Mouse (Mus musculus) MEL (cell line): ENCODE results near the gene Ccdc88c. TPM values are rescaled to one million over a fixed set of nuclear protein-coding genes. Genes with fewer than 3 reads are reported as not detected.

Experiments used
- DNase-seq: peaks from one replicate; pipeline ENCODE4 v3.0.0; 2011; ENCODE audit warnings: low read depth, low spot score
- H3K27ac ChIP-seq: 2 replicates; pipeline ENCODE4 v1.5.1; 2012; ENCODE audit warnings: low read depth, mild to moderate bottlenecking, control low read depth, low read length, moderate library complexity; ENCODE audit not compliant: control insufficient read depth
- H3K27me3 ChIP-seq, 2 experiments: fragments of 150-350 bp in 1 of 2; sonication (generic) in 1 of 2; 2 replicates each; pipeline ENCODE4 v1.6.1; 2012; ENCODE audit warnings: low read length in 2 of 2, mild to moderate bottlenecking in 2 of 2, improper control_type of control experiment in 1 of 2, moderate library complexity in 1 of 2; ENCODE audit not compliant: insufficient read depth in 2 of 2, control insufficient read depth in 1 of 2
- H3K36me3 ChIP-seq, 2 experiments: 2 replicates each; pipeline ENCODE4 v1.6.1; 2012 to 2014; ENCODE audit warnings: low read length in 2 of 2, improper control_type of control experiment in 1 of 2, inconsistent platforms in 1 of 2, mild to moderate bottlenecking in 1 of 2; ENCODE audit not compliant: insufficient read depth in 2 of 2, control insufficient read depth in 1 of 2
- H3K4me1 ChIP-seq, 2 experiments: fragments of 150-350 bp in 1 of 2; sonication (generic) in 1 of 2; 2 replicates each; pipeline ENCODE4 v1.6.1; 2012; ENCODE audit warnings: low read length in 2 of 2, improper control_type of control experiment in 1 of 2, mild to moderate bottlenecking in 1 of 2; ENCODE audit not compliant: insufficient read depth in 2 of 2, control insufficient read depth in 1 of 2
- H3K4me3 ChIP-seq, 2 experiments: fragments of 150-350 bp in 1 of 2; sonication (generic) in 1 of 2; 2 replicates each; pipeline ENCODE4 v1.5.1; 2012; ENCODE audit warnings: low read depth in 2 of 2, low read length in 2 of 2, mild to moderate bottlenecking in 2 of 2, moderate library complexity in 2 of 2, control low read depth in 1 of 2, improper control_type of control experiment in 1 of 2; ENCODE audit not compliant: control insufficient read depth in 1 of 2, insufficient read depth in 1 of 2
- H3K79me2 ChIP-seq: 2 replicates; pipeline ENCODE4 v1.6.1; 2012; ENCODE audit warnings: mild to moderate bottlenecking, low read length, moderate library complexity; ENCODE audit not compliant: control insufficient read depth, poor library complexity, insufficient read depth
- H3K9ac ChIP-seq: 2 replicates; pipeline ENCODE4 v1.6.1; 2012; ENCODE audit warnings: low read depth, mild to moderate bottlenecking, control low read depth, low read length, moderate library complexity; ENCODE audit not compliant: control insufficient read depth, poor library complexity, severe bottlenecking
- H3K9me3 ChIP-seq: fragments of 150-350 bp; sonication (generic); replicated peaks from 2 replicates; pipeline ENCODE4 v1.6.1; 2012; ENCODE audit warnings: mild to moderate bottlenecking, low read length, improper control_type of control experiment, moderate library complexity; ENCODE audit not compliant: insufficient read depth
- BHLHE40 ChIP-seq: IDR thresholded peaks from 2 replicates; pipeline ENCODE4 v1.6.1; 2012; ENCODE audit warnings: low read depth, mild to moderate bottlenecking, inconsistent platforms, low read length, improper control_type of control experiment, borderline replicate concordance
- CHD1 ChIP-seq: IDR thresholded peaks from 2 replicates; pipeline ENCODE4 v1.6.1; 2012; ENCODE audit warnings: low read depth, mild to moderate bottlenecking, inconsistent platforms, low read length, improper control_type of control experiment
- CHD2 ChIP-seq: IDR thresholded peaks from 2 replicates; pipeline ENCODE4 v1.6.1; 2011; ENCODE audit warnings: low read length, improper control_type of control experiment
- CTCF ChIP-seq, 3 experiments: IDR thresholded peaks in 2 of 3; conservative IDR thresholded peaks in 1 of 3; 2 replicates each; pipeline ENCODE4 v1.5.1; 2011 to 2012; ENCODE audit warnings: low read length in 3 of 3, low read depth in 2 of 3, mild to moderate bottlenecking in 2 of 3, improper control_type of control experiment in 1 of 3, inconsistent platforms in 1 of 3, mixed read lengths in 1 of 3, moderate library complexity in 1 of 3; ENCODE audit not compliant: control insufficient read depth in 1 of 3, insufficient read depth in 1 of 3, poor library complexity in 1 of 3, severe bottlenecking in 1 of 3
- E2F4 ChIP-seq: IDR thresholded peaks from 2 replicates; pipeline ENCODE4 v1.6.1; 2011; ENCODE audit warnings: low read depth, low read length, improper control_type of control experiment, borderline replicate concordance
- ETS1 ChIP-seq: IDR thresholded peaks from 2 replicates; pipeline ENCODE4 v1.6.1; 2012; ENCODE audit warnings: low read depth, mild to moderate bottlenecking, inconsistent platforms, low read length, improper control_type of control experiment, moderate library complexity
- HCFC1 ChIP-seq: IDR thresholded peaks from 2 replicates; pipeline ENCODE4 v1.6.1; 2012; ENCODE audit warnings: low read depth, mild to moderate bottlenecking, inconsistent platforms, low read length, improper control_type of control experiment, moderate library complexity
- JUND ChIP-seq: IDR thresholded peaks from 2 replicates; pipeline ENCODE4 v1.6.1; 2011; ENCODE audit warnings: low read depth, mild to moderate bottlenecking, improper control_type of control experiment, low read length
- KAT2A ChIP-seq: conservative IDR thresholded peaks from 2 replicates; pipeline ENCODE4 v1.6.1; 2012; ENCODE audit warnings: low read depth, low read length, improper control_type of control experiment, inconsistent platforms
- MAFK ChIP-seq: IDR thresholded peaks from 2 replicates; pipeline ENCODE4 v1.6.1; 2011; ENCODE audit warnings: low read depth, mild to moderate bottlenecking, low read length, improper control_type of control experiment, borderline replicate concordance
- MAX ChIP-seq: IDR thresholded peaks from 2 replicates; pipeline ENCODE4 v1.6.1; 2011; ENCODE audit warnings: low read length, improper control_type of control experiment
- MAZ ChIP-seq: IDR thresholded peaks from 2 replicates; pipeline ENCODE4 v1.6.1; 2012; ENCODE audit warnings: low read depth, mild to moderate bottlenecking, inconsistent platforms, low read length, improper control_type of control experiment
- MYB ChIP-seq: IDR thresholded peaks from 2 replicates; pipeline ENCODE4 v1.6.1; 2011; ENCODE audit warnings: mild to moderate bottlenecking, low read depth, low read length, improper control_type of control experiment
- MYC ChIP-seq: IDR thresholded peaks from 2 replicates; pipeline ENCODE4 v1.6.1; 2011; ENCODE audit warnings: low read depth, mild to moderate bottlenecking, low read length, improper control_type of control experiment, moderate library complexity
- NRF1 ChIP-seq: IDR thresholded peaks from 2 replicates; pipeline ENCODE4 v1.6.1; 2014; ENCODE audit warnings: low read depth, mild to moderate bottlenecking, inconsistent platforms, low read length, improper control_type of control experiment, moderate library complexity; ENCODE audit not compliant: poor library complexity, insufficient read depth, severe bottlenecking
- POLR2A ChIP-seq, 2 experiments: IDR thresholded peaks; 2 replicates each; pipeline ENCODE4 v1.6.1; 2011 to 2012; ENCODE audit warnings: low read length in 2 of 2, mild to moderate bottlenecking in 2 of 2, control low read depth in 1 of 2, improper control_type of control experiment in 1 of 2, low read depth in 1 of 2, moderate library complexity in 1 of 2; ENCODE audit not compliant: control insufficient read depth in 1 of 2, insufficient read depth in 1 of 2, poor library complexity in 1 of 2
- RAD21 ChIP-seq: IDR thresholded peaks from 2 replicates; pipeline ENCODE4 v1.6.1; 2011; ENCODE audit warnings: mild to moderate bottlenecking, low read depth, low read length, improper control_type of control experiment
- RCOR1 ChIP-seq: IDR thresholded peaks from 2 replicates; pipeline ENCODE4 v1.6.1; 2012; ENCODE audit warnings: low read depth, mild to moderate bottlenecking, inconsistent platforms, low read length, improper control_type of control experiment
- SIN3A ChIP-seq: IDR thresholded peaks from 2 replicates; pipeline ENCODE4 v1.6.1; 2012; ENCODE audit warnings: low read length, improper control_type of control experiment, inconsistent platforms
- SMC3 ChIP-seq: IDR thresholded peaks from 2 replicates; pipeline ENCODE4 v1.6.1; 2011; ENCODE audit warnings: low read depth, low read length, improper control_type of control experiment
- TCF12 ChIP-seq: IDR thresholded peaks from 2 replicates; pipeline ENCODE4 v1.6.1; 2014; ENCODE audit warnings: low read depth, mild to moderate bottlenecking, inconsistent platforms, low read length, improper control_type of control experiment, moderate library complexity
- UBTF ChIP-seq: IDR thresholded peaks from 2 replicates; pipeline ENCODE4 v1.6.1; 2012; ENCODE audit warnings: low read depth, mild to moderate bottlenecking, inconsistent platforms, low read length, improper control_type of control experiment, moderate library complexity, borderline replicate concordance; ENCODE audit not compliant: insufficient read depth
- USF1 ChIP-seq: IDR thresholded peaks from 2 replicates; pipeline ENCODE4 v1.6.1; 2014; ENCODE audit warnings: low read depth, mild to moderate bottlenecking, inconsistent platforms, low read length, improper control_type of control experiment, moderate library complexity
- ZKSCAN1 ChIP-seq: IDR thresholded peaks from 2 replicates; pipeline ENCODE4 v1.6.1; 2012; ENCODE audit warnings: low read depth, mild to moderate bottlenecking, inconsistent platforms, low read length, improper control_type of control experiment, moderate library complexity
- ZNF384 ChIP-seq: IDR thresholded peaks from 2 replicates; pipeline ENCODE4 v1.6.1; 2012; ENCODE audit warnings: low read depth, mild to moderate bottlenecking, inconsistent platforms, low read length, improper control_type of control experiment
- polyA plus RNA-seq, 2 experiments: library from polyadenylated mRNA; stranded (reverse) in 1 of 2; unstranded in 1 of 2; fragments of >175 nt in 1 of 2; fragments of >200 nt in 1 of 2; gene quantifications; 2 replicates each; pipeline versions ENCODE4 v1.2.1 to v1.2.4; 2012; ENCODE audit warnings: low replicate concordance in 2 of 2, low read depth in 1 of 2; ENCODE audit not compliant: insufficient read length in 2 of 2, insufficient read depth in 1 of 2, missing spikeins in 1 of 2
- total RNA-seq: library from RNA; depleted of rRNA; stranded (reverse); fragments of 300-350 nt; gene quantifications from 2 replicates; pipeline ENCODE4 v1.2.3, GENCODE M21; 2012

The Ccdc88c gene
- total and polyA plus RNA-seq, 3 experiments = 8.7 to 15.3 TPM; not detected in 1

- TF ChIP-seq CHD2 (no peak), E2F4 (no peak)
- TF ChIP-seq, all 39 proteins: peak for 0
- no peak overlapping the region for H3K9ac ChIP-seq
- DNase-seq = no peak
- H3K27me3 ChIP-seq = peaks cover 0 to 10% of the 10 kb centered on the region in 2 experiments; a peak in 3 of 4 replicates
- no peaks in the 10 kb centered on the region for H3K36me3 ChIP-seq
- H3K4me3 ChIP-seq = no peak overlapping the region
- H3K79me2 ChIP-seq = no peaks in the 10 kb centered on the region
- no peaks in the 10 kb centered on the region for H3K4me1 ChIP-seq
- H3K9me3 ChIP-seq = no peaks in the 10 kb centered on the region
- H3K27ac ChIP-seq = no peak overlapping the region
Observed at GRCm38 (mm10) chr12:100871234-100871633, 157.6 kb downstream of the Ccdc88c start.

DNA sequence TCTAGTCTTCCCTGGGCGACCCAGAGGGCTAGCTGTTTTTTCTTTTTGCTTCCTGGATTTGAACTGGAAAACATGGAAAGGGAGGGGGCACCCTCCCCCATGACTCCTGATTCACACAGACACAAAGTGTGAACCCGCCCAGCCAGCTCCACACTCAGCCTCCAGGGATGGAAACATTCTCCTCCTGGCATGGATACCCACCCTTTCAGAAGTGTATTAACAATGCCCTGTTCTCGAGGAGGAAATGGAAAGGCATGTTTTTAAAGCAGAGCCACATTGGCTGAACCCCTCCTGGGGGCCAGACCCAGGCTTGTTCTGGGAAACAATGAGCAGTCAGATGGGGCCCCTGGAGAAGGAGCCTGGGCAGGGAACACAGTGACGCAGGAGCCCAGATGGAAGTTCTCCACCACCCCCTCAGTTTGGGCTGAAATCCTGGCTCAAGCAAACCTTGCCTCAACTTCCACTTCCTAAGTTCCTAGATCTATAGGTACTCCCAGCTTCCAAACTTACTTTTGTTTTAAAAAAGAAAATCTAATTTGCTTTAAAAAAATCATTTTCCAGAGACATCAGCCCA is 160.7 kb downstream of the Ccdc88c start:
- Histone ChIP-seq H3K9ac (no peak overlapping the region), H3K9me3 (no peaks in the 10 kb centered on the region), H3K4me1 (no peaks in the 10 kb centered on the region), H3K27ac (no peak overlapping the region), H3K36me3 (no peaks in the 10 kb centered on the region), H3K79me2 (no peaks in the 10 kb centered on the region), H3K4me3 (no peak overlapping the region), H3K27me3 (peaks cover 0 to 9% of the 10 kb centered on the region in 2 experiments; a peak in 3 of 4 replicates)
- no peak for DNase-seq
- no peak for TF ChIP-seq MYC
- TF ChIP-seq UBTF = no peak
- no peak for TF ChIP-seq BHLHE40
- no peak for TF ChIP-seq TCF12
- TF ChIP-seq USF1 = no peak
- TF ChIP-seq SMC3 = no peak
- TF ChIP-seq RCOR1 = no peak
- TF ChIP-seq HCFC1 = no peak
- no peak for TF ChIP-seq CHD1
- TF ChIP-seq MAZ = no peak

GRCm38 (mm10) chr12:100867097-100867496 is 161.8 kb downstream of the Ccdc88c start:
- no peaks in the 10 kb centered on the region for H3K4me1 ChIP-seq
- no peak overlapping the region for H3K9ac ChIP-seq
- no peaks in the 10 kb centered on the region for H3K9me3 ChIP-seq
- no peaks in the 10 kb centered on the region for H3K36me3 ChIP-seq
- H3K27ac ChIP-seq = no peak overlapping the region
- H3K27me3 ChIP-seq = peaks cover 0 to 9% of the 10 kb centered on the region in 2 experiments; a peak in 3 of 4 replicates
- no peak overlapping the region for H3K4me3 ChIP-seq
- no peaks in the 10 kb centered on the region for H3K79me2 ChIP-seq
- DNase-seq = no peak
- TF ChIP-seq ETS1 (no peak), BHLHE40 (no peak), POLR2A (IDR thresholded peaks at IDR 0.05; ENCODE audit: control insufficient read depth in 1 of 2, insufficient read depth in 1 of 2, low read depth in 1 of 2, low read length in 2 of 2, poor library complexity in 1 of 2) (no peak), KAT2A (no peak), ZNF384 (no peak), MAX (no peak), JUND (no peak), SMC3 (no peak), RAD21 (no peak), HCFC1 (no peak), E2F4 (no peak), ZKSCAN1 (no peak), CHD1 (no peak), MAZ (no peak), RCOR1 (no peak), CTCF (IDR thresholded peaks at IDR 0.05 in 2 of 3, conservative IDR thresholded peaks at IDR 0.05 in 1 of 3; ENCODE audit: control insufficient read depth in 1 of 3, insufficient read depth in 1 of 3, low read depth in 2 of 3, low read length in 3 of 3, poor library complexity in 1 of 3, severe bottlenecking in 1 of 3) (no peak), MAFK (no peak), NRF1 (no peak), SIN3A (no peak), MYB (no peak)
